Mouse (Mus musculus) heart, postnatal 25 days (tissue): ENCODE data around the gene Nr1i3. TPM values are rescaled to one million over a fixed set of nuclear protein-coding genes. Genes with fewer than 3 reads are reported as not detected.

Experiments used
- DNase-seq: peaks from one replicate; pipeline ENCODE4 v3.0.0; 2022; ENCODE audit warnings: low spot score
- intact Hi-C: fragments of 180-260 bp; cut with DNase I; formaldehyde crosslinking; loops from one replicate; pipeline ENCODE4 v1.15.1; 2025
- total RNA-seq, 2 experiments: library from RNA; stranded (reverse); gene quantifications; 2 replicates each; pipeline ENCODE4 v1.2.3; 2021

Gene Nr1i3
- total RNA-seq, 2 experiments from 2014 or later = not detected

DNA sequence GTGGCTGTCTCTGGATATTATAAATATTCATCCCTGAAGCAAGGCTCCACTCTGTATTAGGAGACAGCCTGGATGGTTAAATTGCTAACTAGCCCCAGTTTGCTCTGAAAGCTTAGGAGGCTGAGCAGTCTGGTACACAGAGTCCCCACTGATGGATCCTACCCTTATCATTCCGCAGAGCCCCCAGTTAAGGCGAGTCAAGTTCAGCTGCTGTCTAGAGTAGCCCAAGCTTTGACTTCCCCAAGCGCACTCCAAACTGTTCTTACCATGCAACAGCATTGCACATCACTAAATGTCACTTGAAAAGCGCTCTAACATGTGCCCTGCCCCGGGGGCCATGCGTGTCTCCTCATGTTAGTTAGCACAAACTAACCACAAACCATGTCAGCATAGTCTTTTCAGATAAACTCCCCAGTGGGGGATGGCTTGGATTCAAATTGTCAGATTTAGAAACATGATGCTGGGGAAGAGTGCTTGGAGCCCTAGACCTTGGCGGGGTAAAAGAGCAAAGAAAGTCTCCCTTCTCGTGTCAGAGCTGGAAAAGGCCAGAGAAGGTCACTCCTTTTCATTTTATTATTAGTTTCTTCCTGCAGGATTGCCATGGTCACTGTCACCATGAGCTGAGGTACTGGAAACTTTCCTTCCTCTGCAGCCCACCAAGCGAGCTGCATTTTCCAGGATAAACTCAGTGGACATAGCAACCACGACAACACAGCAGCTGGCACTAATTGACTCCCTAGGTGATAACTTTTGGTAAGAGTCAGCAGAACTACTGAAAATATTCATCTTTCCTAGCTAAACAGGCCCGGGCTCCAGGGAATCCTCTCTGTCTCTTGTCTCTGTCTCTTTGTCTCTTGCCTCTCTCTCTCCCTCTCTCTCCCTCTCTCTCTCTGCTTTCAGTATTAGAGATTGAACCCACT lies 19.6 kb upstream of the Nr1i3 start:
- intact Hi-C loops = loop anchor here (2.0 kb wide), 2 partner anchors 27 kb away; no protein-coding TSS in a partner anchor
- no peak for DNase-seq

DNA sequence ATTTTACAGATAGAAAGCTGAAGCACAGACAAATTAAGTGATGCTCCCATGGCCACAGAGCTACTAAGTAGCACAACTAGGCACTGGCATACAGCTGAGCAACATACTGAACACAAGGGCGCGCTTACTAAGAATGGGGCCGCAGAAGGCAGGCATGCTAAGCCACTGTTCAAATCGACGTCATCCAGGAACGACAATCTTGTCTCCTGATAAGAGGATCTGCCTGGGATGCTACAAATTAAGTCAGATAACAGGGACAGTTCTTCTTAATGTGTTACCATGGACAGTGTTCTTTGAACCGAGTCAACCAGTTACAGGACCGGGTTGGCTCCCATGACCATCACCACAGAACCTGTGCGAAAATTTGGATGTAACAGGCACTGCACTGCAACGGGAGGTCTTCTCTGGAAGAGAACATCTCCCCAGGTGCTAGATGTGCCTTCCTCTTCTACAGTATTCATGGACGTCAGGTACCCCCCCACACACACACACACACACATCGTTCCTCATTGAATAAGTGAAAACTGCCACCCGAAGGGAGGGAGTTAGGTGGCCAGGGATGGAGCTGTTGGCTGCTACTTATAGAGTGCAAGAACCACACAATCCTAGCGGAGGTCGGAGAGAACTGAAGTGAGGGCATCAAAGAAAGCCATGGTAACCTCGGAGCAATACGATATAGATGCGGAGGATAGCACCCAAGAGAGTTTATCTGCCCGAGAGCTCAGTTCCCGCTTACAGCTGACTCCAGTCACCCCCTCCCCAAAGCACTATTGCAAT lies 18.5 kb upstream of the Nr1i3 start:
- no peak for DNase-seq
- intact Hi-C loops = loop anchor here (2.0 kb wide), 1 partner anchor 28 kb away; no protein-coding TSS in a partner anchor

DNA sequence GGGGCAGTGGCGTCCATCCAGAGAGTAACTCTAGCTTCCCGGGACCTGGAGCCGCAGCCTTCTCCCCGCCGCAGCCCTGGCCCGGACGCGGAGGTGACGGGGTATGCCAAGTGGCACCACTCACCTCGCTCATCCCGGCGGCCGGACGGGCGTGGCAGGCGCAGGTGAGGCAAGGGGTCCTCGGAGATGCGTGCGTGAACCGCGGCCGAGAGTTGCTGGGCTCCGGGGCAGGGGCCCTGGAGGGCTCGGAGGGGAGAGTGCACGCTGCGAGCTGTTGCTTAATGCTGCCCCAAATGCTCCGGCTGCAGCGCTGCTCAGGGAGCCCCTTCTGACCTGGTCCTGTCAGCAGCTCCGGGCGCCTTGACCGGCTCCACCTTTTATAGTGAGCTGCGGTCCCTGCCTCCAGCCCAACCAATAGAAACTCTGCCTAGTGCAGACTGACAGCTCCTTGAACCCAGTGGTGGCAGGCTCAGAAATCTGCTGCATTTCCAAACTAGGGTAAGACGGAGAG lies 17.8 kb upstream of the Nr1i3 start, which contains the start of gene Pcp4l1:
Pcp4l1 (minus strand) TSS at position 382 of the 511 bp plus-strand sequence.
- intact Hi-C loops = loop anchor here (2.0 kb wide), 1 partner anchor 29 kb away; no protein-coding TSS in a partner anchor
- peak; percentile 70 for DNase-seq

DNA sequence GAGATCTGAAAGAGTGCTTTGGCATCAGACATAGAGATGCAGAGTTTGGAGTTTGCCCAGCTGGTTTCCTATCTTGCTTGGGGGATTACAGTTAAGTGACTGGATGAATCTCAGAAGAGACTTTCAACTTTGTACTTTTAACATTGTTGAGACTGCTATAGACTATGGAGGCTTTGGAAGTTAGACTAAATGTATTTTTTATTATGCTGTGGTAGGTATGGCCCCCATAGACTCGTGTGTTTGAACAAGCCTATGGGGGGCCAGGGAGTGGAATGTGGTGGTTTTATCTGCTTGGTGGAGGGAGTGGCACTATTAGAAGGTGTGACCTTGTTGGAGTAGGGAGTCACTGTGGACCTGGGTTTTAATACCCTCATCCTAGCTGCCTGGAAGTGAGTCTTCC lies 14.2 kb upstream of the Nr1i3 start:
- no peak for DNase-seq
- intact Hi-C loops = no loop called here

DNA sequence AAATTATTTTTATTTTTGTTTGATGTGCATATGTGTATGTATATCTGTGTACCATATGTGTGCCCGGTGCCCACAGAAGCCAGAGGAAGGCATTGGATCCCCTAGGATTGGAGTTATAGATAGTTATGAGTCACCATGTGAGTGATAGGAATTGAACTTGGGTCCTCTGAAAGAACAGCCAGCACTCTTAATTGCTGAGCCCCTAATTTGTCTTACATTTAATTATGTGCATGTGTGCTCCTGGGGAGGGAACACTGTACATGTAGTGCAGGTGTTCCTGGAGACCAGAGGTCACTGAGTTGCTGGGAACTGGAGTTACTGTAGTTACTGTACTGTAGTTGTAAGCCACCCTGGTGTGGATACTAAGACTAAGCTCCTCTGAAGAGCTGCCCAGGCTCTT lies 13.0 kb upstream of the Nr1i3 start:
- intact Hi-C loops = no loop called here
- no peak for DNase-seq

DNA sequence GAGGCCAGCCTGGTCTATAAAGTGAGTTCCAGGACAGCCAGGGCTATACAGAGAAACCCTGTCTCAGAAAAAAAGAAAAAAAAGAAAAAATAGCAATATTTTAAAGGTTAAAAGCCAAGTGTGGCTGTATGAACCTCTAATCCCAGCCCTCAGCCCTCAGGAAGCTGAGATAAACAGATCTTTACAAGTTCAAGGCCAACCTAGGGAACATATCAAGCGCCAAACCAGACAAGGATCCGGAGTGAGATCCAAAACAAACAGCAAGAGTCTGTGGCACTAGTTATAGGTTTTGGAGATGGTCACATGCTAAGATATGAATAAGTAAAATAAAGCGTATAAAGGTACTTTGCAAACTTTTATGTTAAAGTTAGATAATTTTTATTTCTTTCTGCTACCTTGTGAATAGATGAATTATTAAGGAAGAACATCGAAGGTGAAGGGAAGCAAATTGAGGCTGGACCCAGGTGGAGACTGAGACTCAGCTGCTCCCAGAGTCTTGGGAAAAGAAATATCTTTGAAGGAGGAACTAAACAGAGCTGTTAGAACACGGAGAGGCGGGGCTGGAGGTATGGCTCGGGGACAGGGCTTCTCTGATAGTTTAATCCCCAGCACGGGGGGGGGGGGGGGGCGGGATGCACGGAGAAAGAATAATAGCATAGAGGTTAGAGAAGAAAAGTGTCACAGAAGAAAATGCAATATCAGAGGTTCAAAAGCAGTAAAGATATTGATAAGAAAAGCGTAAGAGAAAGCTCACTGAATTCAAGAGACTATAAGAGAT lies 10.1 kb upstream of the Nr1i3 start:
- intact Hi-C loops = no loop called here
- DNase-seq = no peak

DNA sequence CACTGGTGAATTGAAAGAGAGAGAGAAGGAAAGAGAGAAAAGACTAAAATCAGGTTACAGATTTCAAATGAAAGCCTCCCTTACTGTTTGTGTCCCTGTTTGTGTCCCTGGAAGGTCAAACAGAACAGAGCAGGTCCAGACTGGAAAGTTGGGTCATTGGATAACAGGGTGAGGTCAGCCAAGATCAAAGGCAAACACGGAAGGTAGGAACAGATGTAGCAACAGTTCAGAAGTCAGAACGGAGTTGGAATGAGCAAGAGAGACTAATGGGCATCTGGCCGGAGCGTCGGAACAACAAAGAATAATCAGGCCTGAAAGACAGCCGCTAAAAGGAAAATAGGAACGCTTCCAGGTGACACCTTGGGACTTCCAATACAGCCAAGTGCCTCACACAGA lies 9.5 kb upstream of the Nr1i3 start:
- intact Hi-C loops = no loop called here
- no peak for DNase-seq

DNA sequence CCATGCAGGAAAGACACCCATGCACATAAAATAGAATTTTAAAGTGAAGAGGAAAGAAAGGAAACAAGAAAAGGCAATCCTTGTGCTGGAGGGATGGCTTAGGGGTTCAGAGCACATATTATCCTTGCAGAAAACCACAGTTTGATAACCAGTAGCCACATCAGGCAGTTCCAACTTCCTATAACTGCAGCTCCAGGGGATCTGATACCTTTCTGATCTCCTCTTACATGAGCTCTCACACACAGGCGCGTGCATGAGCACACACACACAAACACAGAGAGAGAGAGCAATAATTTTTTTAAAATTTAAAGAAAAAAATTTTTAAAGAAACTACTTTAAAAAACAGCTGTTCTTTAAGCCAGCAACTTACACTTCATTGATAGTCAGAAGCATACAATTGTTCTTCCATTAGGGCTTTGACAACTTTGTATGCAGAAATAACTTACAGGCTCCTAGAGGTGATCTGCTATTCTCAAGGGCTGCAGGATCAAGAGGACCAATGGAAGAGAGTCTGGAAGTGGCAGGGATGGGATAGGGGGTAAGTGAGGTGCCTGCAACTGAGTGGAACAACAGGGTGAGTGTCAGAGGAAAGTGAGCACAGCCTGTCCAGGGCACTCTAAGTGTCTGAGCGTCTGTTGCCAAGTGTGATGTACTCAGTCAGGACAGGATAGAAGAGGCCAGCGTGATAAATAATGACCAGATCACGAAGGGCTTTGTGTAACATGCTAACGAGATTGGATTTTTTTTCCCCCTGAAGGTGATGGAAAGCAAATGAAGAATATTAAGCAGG lies 7.9 kb upstream of the Nr1i3 start:
- intact Hi-C loops = no loop called here
- DNase-seq = no peak

DNA sequence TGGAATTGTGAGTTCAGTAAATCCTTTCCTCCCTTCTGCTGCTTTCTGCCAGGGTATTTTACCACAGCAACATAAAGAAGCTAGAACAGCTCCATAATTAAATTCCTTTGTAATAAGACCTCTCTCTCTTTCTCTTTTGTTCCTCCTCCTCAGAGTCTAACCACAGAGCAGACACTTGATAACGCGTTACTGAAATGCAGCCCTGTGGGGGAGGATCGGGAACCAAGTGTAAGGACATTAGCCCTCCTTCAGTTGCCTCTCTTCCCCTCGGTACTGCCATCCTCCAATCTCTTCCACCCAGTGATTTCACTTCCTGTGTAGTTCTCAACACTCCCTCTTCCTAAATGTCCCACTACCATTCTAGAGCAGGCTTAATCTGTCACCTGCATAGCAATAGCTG lies 4.4 kb upstream of the Nr1i3 start:
- intact Hi-C loops = no loop called here

DNA sequence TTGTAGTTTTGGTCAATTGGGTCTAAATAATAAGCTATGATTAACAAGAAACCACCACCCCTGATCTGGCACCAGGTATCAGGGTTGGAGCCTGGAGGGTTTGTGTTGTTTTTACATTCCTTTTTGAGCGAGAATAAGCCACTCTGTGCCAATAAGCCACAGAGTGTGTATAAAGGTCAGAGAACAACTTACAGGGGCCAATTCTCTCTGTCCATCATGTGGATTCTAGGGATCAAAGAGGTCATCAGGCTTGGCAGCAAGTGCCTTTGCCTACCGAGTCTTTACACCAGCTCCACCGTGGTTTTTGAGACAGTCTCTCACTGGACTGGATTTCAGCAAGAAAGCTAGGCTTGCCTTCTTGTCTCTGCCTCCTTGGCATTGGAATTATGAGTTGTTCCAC lies 916 bp upstream of the Nr1i3 start:
- DNase-seq = no peak
- intact Hi-C loops = no loop called here

More for the DNA sequence above, 4.4 kb upstream of the Nr1i3 start:
- DNase-seq = no peak

DNA sequence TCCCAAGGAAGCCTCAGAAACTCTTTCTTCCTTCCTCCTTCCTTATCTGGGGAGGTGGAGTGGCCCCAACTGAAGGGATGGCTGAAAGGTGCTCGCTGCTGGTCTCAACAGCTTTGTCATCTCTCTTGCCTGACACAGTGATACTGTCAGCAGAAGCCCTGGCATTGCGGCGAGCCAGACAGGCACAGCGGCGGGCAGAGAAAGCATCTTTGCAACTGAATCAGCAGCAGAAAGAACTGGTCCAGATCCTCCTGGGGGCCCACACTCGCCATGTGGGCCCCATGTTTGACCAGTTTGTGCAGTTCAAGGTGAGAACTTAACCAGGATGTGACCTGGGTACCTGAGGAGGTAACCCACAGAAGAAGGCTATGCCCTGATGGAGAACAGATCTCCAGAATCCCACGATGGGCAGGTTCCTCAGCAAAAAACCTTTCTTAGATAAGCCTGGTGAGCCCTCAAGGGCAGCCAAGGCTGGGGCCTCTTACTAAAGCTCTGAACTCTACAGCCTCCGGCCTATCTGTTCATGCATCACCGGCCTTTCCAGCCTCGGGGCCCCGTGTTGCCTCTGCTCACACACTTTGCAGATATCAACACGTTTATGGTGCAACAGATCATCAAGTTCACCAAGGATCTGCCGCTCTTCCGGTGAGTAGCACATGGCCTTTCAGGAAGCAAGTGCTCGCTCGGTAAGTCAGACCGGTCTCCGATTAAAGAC lies 2.6 kb downstream of the Nr1i3 start:
- no peak for DNase-seq
- intact Hi-C loops = no loop called here

DNA sequence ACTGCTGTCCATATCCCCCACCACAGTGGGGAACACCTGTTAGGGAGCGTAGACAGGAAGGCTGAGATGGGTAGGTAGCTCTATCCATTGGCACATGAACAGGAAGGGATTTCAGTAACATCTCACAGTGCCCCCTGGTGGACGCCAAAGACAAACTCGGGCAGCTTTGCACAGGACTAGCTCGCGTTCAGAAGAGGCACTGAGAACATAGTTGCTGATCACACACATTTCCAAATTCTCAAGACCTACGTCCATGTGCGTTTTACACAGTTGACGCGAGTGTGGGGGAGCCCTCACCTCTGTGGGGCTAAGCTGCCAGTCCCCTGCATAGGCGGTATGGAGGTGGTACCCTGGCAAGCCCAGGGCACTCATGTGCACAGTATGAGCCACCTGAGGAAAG lies 7.1 kb downstream of the Nr1i3 start:
- intact Hi-C loops = loop anchor here (1.0 to 2.0 kb wide), 3 partner anchors 28 to 102 kb away; no protein-coding TSS in a partner anchor

DNA sequence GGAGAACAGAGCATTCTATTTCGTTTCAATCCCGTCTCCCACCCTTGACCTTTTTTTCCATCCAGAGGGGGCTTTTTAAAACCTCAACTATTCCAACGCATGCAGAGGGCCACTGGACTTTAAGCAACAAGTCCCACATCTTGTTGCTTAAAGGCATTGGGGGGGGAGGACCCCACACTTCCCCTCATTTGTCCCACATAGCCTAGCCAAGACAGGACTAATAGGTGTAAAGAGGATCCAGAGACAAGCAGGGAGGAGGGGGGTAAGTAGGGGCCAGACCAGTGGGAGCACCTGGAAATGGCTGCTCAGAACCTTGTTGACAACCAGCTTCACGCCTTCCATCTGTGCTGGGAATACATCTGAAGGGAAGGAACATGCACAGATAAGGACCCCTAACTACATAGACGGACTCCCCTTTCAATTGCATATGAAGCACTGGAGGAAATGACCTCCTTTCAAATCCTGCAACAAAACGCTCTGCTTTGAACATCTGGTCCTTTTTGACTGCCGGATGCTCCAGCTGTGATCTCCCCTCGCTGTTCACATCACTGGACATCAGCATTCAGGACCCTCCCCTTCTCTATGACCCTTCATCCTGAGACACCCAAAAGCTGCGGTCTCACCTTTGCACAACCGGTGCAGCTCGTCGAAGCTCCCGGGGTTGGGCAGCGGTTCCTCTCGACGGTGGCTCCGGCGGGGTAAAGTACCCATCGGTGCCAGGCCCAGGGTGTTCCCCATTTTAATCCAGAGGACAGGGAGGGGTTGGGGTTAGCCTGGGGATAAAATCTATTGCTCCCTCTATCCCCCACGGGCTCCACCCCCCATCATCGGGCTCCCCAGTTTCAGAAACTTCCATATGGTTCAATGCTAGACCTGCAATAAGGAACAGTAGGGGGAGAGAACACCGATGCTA lies 7.8 kb downstream of the Nr1i3 start:
- intact Hi-C loops = loop anchor here (2.0 kb wide), 2 partner anchors 29 to 103 kb away; no protein-coding TSS in a partner anchor
- DNase-seq = no peak

More for the DNA sequence above, 7.1 kb downstream of the Nr1i3 start:
- DNase-seq = peak; percentile 57

DNA sequence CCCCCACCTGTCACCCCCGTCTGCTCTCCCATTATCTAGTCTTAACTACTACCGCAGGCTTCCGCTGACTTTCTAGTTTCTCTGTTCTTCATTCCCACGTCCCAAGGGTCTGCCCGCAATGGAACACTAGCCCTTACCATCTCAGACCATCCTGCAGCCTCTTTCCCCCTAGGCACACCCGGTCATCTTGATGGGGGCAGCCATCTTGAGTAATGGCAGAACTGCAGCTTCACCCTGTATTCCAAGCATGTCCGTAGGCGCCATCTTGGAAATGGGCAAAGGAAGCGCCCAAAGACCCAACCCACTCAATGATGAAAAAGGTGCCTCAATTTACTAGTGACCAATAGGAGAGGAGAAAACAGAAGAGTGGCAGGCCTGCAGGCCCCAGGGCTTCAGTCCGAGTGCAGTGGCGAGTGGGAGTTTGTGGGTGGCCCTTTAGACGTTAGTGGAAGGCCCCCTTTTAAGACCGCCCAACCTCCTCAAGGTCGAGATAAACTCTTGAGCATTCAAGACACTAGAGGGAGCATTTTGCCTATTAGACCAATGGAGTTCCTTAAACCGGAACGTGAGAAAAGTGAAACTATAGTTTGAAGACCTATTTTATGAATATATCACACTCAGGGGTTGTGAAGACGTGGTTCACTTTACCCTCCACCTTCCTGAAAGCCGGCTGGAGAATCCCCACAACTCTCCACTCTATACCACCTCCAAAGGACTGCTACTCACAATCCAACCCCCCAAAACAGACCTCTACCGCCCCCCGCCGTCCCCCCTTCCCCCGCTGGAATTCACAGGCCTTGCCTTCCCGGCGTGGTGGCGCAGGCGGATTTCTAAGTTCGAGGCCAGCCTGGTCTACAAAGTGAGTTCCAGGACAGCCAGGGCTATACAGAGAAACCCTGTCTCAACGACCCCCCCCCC lies 8.7 kb downstream of the Nr1i3 start, which contains the start of gene Tomm40l:
Tomm40l (minus strand) TSS at position 277 of the 918 bp plus-strand sequence.
- intact Hi-C loops = no loop called here
- DNase-seq = peak; percentile 97

DNA sequence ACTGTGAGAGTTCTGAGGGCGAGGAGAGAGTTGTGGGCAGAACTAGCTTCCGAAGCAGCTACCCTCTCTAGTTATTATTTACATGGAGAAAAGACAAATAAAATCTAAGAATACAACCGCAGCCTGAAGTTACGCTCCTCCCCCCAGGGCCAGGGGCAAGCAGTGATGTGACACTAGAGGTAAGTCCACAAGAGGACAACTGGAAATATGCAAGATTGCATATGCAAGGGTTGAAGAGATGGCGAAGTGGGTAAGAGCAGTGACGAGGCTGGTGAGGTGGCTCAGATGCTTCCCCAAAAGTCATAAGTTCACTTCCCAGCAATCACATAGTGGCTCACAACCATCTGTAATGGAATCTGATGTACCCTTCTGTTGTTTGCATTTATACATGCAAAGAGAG lies 9.4 kb downstream of the Nr1i3 start:
- no peak for DNase-seq
- intact Hi-C loops = no loop called here

DNA sequence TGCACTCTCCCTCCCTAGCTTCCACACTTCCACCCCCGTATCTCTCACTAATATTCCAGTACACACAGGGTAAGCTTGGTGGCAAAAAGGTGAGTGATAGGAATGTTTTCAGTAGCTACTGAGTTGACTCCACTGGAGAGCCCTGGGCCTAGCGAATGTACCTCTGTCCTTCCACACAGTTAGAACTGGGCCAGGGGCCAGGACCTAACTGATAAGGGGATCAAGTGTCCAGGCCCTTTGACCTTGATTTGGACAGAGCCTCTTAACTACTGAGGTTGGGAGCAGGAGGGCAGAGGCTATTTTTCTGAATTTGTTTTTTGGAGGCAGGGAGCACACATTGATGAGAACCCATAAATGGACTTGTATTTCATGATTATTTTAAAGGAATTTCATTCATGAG lies 10.0 kb downstream of the Nr1i3 start:
- intact Hi-C loops = no loop called here
- no peak for DNase-seq
